In the genomic region with DNA sequence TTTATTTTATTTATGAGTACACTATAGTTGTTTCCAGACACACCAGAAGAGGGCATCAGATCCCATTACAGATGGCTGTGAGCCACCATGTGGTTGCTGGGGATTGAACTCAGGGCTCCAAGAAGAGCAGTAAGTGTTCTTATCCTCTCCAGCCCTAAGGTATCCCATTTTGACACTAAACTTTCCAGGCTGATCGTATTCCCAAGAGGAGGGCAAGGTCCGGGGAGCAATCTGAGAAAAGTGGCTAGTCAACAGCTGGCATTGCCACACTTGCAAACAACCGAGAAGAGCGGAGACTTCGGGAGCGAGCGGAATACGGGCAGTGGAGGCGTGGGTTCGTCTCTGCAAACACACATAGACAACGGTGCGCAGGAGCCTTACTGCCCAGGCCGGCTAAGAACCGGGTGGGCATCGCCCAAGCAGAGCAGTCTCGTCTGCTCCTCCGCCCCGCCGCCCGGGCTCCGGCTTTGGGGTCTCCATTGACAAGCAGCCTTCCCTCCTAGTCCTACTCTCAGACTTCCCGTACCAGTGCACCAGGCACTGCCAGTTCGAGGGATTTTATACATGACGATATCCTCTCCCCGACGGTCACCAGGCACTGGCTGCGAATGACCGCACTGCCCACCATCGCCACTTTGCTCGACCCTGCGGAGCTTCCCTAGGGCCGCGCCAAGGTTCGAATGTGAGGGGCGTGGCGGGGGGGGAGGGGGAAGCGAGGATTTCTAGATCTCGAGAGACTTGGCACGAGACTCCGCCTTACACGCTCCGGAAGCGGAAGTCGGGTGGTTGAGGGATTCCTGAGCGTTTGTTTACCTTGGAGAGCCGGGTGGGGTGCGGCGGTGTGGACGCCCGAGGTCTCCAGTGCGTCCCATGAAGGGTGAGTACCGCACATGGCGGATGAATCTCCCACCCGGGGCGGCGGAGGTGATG, we compare ENCODE assay signal across 8 mouse cellular contexts. TPM values are rescaled to one million over a fixed set of nuclear protein-coding genes. Genes with fewer than 3 reads are reported as not detected.
DNase-seq lines count a peak whose midpoint lies in the region; ATAC-seq and TF ChIP-seq lines count a peak whose summit lies in the region.

Gene Ramac, plus strand, starts transcription at position 746 of the 930 bp plus-strand sequence.

- intact Hi-C loops in heart, postnatal 36 days (cut with DNase I), result no loop called here

- peak; percentile 82 for DNase-seq in G1E (ENCODE audit: low spot score)
- DNase-seq in cerebellum, adult 18-20 months, result peak; percentile 82 to 87
- peak; percentile 87 to 88 for DNase-seq in heart, postnatal 36 days
- DNase-seq in layer of hippocampus, adult 2 months (ENCODE audit: low spot score in 2 of 2), result peak; percentile 78 to 84
- peak; percentile 76 for DNase-seq in ovary, adult 18-20 months (ENCODE audit: low spot score)
- peak; percentile 95 for DNase-seq in thymus, postnatal 0 days (ENCODE audit: low spot score)

- no peaks in the 10 kb centered on the region for H3K9me3 ChIP-seq in G1E (replicated peaks)
- H3K9me3 ChIP-seq in forebrain, embryonic 16.5 days (ENCODE audit: control insufficient read depth, low read length), result no peaks in the 10 kb centered on the region
- H3K9me3 ChIP-seq in lung, embryonic 15.5 days, result no peaks in the 10 kb centered on the region

- under 1% methylated on average over 55 of the region's 56 CpGs for WGBS in forebrain, embryonic 16.5 days
- under 1% methylated on average over 56 of the region's 56 CpGs for WGBS in lung, embryonic 15.5 days

- peak; percentile 92 for ATAC-seq in G1E (ENCODE audit: extremely low read depth, insufficient number of reproducible peaks, low FRiP score, poor library complexity, severe bottlenecking)
- ATAC-seq in forebrain, embryonic 16.5 days, result peak; percentile 96
- ATAC-seq in lung, embryonic 15.5 days (ENCODE audit: borderline replicate concordance, extremely low read depth, low FRiP score, low TSS enrichment), result peak; percentile 96

- peak within 1 kb of the TSS; percentile 90 for H3K9ac ChIP-seq in forebrain, embryonic 16.5 days (replicated peaks; ENCODE audit: low read depth, low read length)
- peak within 1 kb of the TSS; percentile 87 for H3K9ac ChIP-seq in lung, embryonic 15.5 days

- peak within 1 kb of the TSS; percentile 97 for H3K4me2 ChIP-seq in forebrain, embryonic 16.5 days (ENCODE audit: low read length)
- peak within 1 kb of the TSS; percentile 88 for H3K4me2 ChIP-seq in lung, embryonic 15.5 days

- no peak for TF ChIP-seq CTCF in G1E (IDR thresholded peaks at IDR 0.05; ENCODE audit: low read depth, low read length)
- peak; percentile 66 for TF ChIP-seq CTCF in layer of hippocampus, adult 2 months (conservative IDR thresholded peaks at IDR 0.05)

- no peaks in the 10 kb centered on the region for H3K27me3 ChIP-seq in G1E (ENCODE audit: insufficient read depth, low read length)
- H3K27me3 ChIP-seq in forebrain, embryonic 16.5 days (replicated peaks; ENCODE audit: control insufficient read depth, insufficient read depth, low read length), result no peaks in the 10 kb centered on the region
- no peaks in the 10 kb centered on the region for H3K27me3 ChIP-seq in lung, embryonic 15.5 days

- peak within 1 kb of the TSS; percentile 88 for H3K4me3 ChIP-seq in G1E (ENCODE audit: low read depth, low read length)
- peak within 1 kb of the TSS; percentile 94 for H3K4me3 ChIP-seq in forebrain, embryonic 16.5 days (replicated peaks; ENCODE audit: low read length)
- H3K4me3 ChIP-seq in layer of hippocampus, adult 2 months, result peak within 1 kb of the TSS; percentile 99
- H3K4me3 ChIP-seq in lung, embryonic 15.5 days, result peak within 1 kb of the TSS; percentile 80

- peak within 1 kb of the TSS; percentile 87 for H3K27ac ChIP-seq in forebrain, embryonic 16.5 days (ENCODE audit: low read length)
- peak within 1 kb of the TSS; percentile 89 for H3K27ac ChIP-seq in layer of hippocampus, adult 2 months
- peak within 1 kb of the TSS; percentile 88 for H3K27ac ChIP-seq in lung, embryonic 15.5 days

- peaks cover 31% of the 10 kb centered on the region for H3K4me1 ChIP-seq in G1E (ENCODE audit: insufficient read depth, low read depth, low read length)
- peaks cover 19% of the 10 kb centered on the region for H3K4me1 ChIP-seq in forebrain, embryonic 16.5 days (replicated peaks; ENCODE audit: control insufficient read depth, insufficient read depth, low read length)
- H3K4me1 ChIP-seq in lung, embryonic 15.5 days, result peaks cover 14% of the 10 kb centered on the region

- H3K36me3 ChIP-seq in G1E (replicated peaks), result peaks cover 5% of the 10 kb centered on the region
- H3K36me3 ChIP-seq in forebrain, embryonic 16.5 days (ENCODE audit: control insufficient read depth, insufficient read depth), result no peaks in the 10 kb centered on the region
- no peaks in the 10 kb centered on the region for H3K36me3 ChIP-seq in lung, embryonic 15.5 days

RNA-seq across cellular contexts. Expression of gene Ramac, which starts in this region (rescaled TPM):
- 41.5 and 47.5 TPM in 2 replicates for total RNA-seq in G1E (2014; fragmentation: Nextera tagmentation)
- total RNA-seq in G1E (2017), result 99.7 and 111 TPM in 2 replicates
- 19.8 and 29.4 TPM in 2 replicates for polyA plus RNA-seq in G1E (2012)
- 164 and 176 TPM in 2 replicates for polyA plus RNA-seq in forebrain, embryonic 16.5 days (2015; fragmentation: Nextera tagmentation; extraction: Ambion mirVana)
- 10 to 100 TPM; 25.7 to 29.8 TPM for total RNA-seq in heart, postnatal 36 days (2021)
- total RNA-seq in layer of hippocampus, adult 2 months (2021), result 10 to 100 TPM; 73.9 to 76.4 TPM
- 134 and 139 TPM in 2 replicates for polyA plus RNA-seq in lung, embryonic 15.5 days (2015; fragmentation: Nextera tagmentation; extraction: Ambion mirVana)
- 180 and 185 TPM in 2 replicates for polyA plus RNA-seq in thymus, postnatal 0 days (2015; fragmentation: Nextera tagmentation; extraction: Ambion mirVana)

Comparison
In these comparisons a context has a peak if more than half of its experiments do, and no peak if none do; other contexts are left out.
1. Peak in every context shown above with its lines: DNase-seq, ATAC-seq, H3K4me3 ChIP-seq and H3K27ac ChIP-seq.